Mouse (Mus musculus) c-Kit-negative CD71-positive TER-119-positive erythroid progenitor cells, embryonic 14.5 days (primary cell): ENCODE results near the gene Aifm3.

Experiments
- DNase-seq: peaks from one replicate; pipeline ENCODE4 v3.0.0-alpha.2; 2013; ENCODE audit warnings: low read depth, low spot score

The Aifm3 gene

DNA sequence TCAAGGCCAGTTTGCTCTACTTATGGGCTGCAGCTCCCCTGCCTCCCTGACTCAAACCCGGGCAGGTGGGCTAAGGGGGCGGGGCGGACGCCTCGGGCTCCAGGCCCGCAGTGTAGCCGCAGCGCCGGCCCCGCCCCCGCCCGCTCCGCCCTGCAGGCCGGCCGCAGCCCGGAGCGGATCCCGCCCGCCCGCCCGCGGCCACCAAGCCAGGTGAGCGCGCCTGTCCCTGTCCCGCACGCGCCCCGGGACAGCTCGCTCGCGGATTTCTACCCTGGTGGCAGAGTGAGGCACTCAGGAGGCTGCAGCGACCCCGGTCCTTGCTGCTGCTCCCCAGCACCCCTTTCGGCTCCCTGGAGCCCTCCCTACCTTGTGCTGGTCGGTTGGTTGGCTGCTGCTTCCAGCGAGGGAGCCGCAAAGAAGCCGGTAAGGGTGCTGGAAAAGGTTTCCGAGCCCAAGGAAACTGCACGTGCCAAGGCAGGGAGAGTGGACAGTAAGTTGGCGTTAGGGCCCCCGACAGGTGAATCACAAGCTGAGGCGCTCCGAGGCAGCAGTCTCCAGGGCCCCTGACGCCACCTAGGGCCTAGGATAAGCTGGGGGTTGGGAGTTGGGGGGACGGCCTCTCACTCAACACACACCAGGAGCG, at the start of gene Aifm3:
TSS of gene Aifm3 (plus strand) at position 143 of the 643 bp plus-strand sequence.
- no peak for DNase-seq

DNA sequence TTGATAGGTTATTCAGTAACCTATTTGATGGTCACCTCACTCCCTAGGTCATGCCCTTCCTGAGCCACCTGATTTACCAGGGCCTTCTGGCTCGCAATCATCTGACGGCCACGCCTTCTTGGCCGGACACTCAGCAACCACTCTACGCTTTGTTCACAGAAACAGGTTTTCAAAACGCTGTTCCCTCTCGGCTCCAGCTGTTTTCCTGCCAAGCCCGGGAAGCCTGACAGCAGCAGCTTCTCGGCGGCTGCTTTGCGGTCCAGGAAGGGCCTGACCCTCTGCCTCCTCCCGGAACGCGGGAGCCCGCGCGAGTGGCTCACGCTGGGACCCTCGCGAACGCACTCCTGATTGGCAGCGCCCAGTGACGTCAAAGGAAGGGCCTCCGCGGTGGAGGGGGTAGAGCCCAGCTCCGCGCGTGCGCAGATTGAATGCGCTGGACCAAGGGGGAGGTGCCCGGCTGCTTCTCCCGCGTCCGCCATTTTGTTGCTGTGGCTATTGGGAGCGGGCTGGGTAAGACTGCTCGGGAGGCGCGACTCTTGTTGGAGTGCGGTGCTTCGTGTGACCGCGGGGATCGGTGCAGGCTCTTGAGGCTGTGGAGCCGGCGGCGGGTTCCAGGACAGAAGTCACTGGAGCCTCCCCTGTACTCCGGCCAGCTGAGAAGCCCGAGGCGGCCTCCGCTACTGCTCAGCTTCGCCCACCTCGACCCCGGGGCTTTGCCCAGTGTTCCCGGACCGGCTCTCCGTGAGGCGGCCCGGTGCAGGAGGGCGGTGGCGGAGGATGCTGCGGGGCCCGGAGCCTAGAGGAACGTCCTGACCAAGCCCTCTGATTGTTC, 37.7 kb upstream of the Aifm3 start, which contains the start of gene Crkl:
TSS of gene Crkl (plus strand) at position 447 of the 832 bp plus-strand sequence.
- peak; percentile 96 for DNase-seq

DNA sequence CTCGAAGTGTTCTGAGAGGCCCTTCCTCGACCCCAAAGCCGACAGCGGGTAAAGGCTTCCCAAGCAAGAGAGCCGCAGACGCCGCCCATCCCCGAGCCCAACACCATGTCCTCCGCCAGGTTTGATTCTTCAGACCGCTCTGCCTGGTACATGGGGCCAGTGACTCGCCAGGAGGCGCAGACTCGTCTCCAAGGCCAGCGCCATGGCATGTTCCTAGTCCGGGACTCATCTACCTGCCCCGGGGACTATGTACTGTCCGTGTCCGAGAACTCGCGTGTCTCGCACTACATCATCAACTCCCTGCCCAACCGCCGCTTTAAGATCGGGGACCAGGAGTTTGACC, 37.1 kb upstream of the Aifm3 start:
- peak; percentile 50 for DNase-seq

DNA sequence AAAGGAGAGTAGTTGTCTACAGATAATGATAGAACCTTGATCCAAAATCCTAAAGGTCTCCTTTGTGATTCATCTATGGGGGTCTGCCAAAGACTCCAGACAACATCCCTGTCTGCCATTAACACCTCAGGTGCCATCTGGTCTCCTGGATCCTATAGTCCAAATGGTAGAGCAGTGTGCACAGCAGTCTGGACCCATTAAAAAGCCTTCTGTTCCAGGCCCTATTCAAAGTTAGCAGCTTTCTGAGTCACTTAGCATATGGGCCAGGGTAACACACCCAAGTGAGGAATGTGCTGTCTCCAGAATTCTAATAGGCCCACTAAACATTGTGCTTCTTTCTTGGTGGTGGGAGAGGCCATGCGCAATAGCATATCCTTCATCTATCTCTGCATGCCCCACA, 32.5 kb upstream of the Aifm3 start:
- DNase-seq: no peak

DNA sequence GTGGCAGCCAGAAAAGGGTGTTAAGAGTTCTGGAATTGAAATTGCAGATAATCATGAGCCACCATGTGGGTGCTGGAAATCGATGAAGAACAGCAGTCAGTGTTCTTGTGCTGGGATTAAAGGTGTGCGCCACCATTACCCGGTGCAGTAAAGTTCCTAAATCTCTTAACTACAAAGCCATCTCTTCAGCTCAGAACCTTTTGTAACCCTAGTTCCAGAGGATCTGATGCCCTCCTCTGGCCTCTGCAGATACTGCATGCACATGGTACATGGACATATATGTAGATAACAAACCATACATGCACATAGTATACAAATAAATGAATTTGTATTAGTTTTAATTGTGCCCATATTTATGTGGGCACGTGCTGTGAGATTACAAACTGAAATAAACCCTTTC, 29.2 kb upstream of the Aifm3 start:
- no peak for DNase-seq

DNA sequence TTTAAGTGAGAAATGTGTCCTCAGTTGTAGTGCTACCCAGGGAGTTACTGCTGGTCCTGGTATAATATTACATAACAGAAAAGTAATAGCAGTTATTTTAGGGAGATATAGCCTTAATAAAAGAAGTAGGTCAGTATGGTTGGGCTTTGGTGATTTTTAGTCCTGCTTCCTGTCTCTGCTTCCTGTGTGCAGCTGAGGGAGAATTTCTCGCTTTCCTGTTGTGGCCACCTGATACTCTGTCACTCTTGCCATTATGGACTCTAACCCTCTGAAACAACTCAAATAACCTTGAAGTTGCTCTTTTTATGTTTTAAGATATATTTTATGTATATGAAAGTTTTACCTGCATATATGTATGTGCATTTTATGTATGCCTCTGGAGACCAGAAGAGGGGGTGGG, 27.8 kb upstream of the Aifm3 start:
- no peak for DNase-seq

DNA sequence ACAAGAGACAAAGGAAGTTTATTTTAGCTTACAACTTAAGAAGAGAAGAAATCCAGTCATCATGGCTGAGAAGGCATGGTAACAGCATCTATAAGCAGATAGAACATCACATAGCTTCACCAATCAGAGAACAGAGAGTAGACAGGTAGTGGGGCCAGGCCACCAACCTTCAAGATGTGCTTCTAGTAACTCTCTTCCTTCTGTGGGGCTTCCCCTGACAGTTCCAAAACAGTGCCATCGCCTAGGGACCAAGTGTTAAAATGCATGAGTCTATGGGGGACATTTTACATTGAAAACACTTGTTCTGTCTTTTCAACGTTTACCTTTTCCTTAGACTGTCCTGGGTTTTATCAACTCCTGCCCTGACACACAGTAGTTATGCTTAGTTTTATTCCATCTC, 26.2 kb upstream of the Aifm3 start:
- no peak for DNase-seq

DNA sequence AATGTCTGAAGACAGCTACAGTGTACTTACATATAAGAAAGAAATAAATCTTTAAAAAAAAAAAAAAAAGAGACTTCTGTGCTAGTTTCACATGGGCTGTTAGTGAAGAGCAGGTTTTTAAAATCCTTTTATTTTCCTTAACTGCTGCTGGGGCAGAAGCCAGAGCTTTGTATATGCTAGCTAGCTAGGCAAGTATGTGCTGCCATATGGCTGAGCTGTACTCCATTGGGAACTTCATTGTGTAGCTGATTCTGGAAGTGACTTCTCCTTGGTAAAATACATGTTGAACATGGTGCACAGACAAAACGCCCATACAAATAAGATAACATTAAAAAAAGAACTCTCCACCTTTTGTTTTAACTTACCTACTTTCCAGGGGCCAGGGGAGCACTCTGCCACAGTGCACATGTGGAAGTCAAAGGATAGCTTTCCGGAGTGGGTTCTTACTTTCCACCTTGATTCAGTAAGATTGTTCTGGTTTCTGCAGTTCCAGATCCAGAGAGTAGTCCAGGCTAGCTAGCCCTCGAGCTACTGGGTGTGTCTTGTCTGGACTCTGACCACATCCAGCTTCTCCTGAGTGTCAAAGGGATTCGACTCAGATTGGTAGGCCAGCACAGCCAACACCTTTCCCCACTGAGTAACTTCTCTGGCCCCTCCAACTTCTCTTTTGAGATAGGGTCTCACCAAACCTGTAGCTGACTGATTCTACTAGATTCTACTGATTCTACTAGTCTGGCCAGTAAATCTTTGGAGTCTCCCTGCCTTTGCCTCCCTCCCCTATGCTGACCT, 22.3 kb upstream of the Aifm3 start:
- no peak for DNase-seq

DNA sequence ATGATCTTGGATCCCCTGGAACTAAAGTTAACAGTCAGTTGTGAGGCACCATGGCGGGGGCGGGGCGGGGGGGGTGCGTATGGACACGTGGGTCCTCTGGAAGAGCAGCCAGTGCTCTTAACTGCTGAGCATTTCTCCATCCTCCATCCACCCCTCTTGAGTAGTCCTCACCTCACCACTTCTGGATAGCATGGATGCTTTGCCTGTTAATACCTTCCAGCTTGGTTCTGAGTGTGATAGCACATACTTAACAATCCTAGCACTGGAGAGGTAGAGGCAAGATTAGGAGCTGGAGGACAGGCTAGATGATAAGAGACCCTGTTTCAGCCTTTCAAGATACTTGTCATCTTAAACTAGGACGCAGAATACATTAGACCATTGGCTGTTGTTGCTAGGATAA, 16.9 kb upstream of the Aifm3 start:
- DNase-seq: no peak

DNA sequence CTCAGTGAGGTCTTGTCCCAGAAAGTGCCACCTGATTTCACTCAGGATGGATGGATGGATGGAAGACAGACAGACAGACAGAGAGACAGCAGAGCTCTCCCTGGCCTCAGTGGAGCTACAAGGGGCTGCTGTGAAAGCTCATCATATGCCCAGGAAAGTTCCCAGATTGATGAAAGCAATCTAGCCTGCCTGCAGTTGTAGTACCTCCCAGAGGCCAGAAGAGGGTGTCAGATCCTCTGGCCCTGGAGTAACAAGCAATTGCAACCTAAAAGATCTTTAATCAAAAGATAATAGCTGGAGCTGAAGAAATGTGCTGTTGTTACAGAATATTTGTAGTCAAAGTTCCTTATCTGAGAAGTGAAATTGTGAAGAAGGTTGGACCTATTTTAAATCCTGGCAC, 15.3 kb upstream of the Aifm3 start:
- no peak for DNase-seq

DNA sequence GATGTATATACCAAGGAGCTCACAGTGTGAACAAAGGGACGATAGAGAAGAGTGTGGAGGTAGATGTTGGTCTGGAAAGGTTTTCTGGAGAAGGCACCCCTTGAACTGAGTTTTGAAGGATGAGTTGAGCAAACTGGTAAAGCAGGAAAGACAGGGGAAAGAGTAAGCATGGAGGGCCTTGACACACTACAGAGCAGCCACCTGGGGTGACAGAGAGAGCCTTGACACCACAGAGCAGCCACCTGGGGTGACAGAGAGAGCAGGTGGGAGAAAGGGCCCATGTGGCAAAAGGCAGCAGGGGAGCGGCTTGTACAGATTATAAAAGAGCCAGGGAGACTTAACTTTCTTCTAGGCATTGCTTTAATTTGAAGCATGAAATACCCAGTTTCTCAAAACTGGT, 14.7 kb upstream of the Aifm3 start:
- no peak for DNase-seq

DNA sequence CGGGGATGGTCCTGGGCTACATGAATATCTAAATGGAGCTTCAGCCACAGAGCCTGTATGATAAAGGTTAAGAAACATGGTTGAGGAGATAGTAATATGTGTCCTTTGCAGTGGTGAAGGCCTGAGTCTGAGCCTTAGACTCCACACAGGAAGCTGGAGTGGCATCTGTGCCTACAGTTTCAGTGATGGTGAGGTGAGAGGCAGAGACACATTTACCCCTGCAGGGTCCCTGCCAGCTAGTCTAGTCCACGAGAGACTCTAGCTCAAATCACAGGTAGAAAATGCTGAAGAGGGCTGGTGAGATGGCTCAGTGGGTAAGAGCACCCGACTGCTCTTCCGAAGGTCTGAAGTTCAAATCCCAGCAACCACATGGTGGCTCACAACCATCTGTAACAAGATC, 14.1 kb upstream of the Aifm3 start:
- no peak for DNase-seq

DNA sequence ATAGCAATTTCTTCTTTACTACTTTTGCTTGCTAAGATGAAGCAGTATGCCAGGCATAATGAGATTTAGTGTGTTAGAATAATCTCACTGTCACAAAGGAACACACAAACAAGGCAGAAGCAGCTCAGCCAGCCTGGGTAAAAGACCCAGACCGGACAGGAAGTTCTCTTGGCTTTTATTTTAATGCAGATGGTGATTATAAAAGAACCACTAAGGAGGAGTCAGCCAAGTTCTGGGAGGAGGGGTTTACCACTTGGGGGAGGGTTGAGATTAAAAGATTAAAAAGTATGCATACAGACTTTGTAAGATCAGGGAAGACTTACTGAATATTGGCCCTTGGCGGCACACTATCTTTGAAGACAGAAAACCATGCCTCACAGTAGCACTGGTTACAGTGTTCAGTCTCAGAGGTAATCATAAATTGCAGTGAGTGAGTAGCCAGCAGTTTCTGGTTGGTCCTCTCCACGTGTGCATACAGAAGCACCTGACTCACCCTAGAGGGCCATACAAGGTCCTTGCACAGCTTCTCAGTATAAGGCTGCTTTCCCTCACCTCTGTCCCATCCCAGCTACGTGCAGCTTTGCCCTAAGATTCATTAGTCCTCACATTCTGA, 11.0 kb upstream of the Aifm3 start:
- DNase-seq: no peak

DNA sequence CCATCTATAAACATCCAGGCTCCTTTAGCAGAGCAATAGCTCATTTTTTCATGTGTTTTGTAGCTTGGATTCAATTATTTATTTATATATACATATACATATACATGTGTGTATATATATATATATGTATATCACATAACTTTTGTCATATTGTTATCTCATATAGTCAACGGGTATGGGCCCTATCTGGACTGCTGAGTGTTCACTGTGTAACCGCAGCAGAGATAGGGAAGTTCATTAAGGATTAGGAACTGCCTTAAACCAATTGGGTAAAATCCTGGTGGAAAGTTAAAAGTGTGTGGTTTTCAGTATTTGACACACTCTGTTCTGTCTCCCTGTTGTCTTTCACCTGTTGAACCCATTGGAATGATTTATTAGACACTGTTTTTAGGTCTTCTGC, 7.9 kb upstream of the Aifm3 start:
- DNase-seq: no peak

DNA sequence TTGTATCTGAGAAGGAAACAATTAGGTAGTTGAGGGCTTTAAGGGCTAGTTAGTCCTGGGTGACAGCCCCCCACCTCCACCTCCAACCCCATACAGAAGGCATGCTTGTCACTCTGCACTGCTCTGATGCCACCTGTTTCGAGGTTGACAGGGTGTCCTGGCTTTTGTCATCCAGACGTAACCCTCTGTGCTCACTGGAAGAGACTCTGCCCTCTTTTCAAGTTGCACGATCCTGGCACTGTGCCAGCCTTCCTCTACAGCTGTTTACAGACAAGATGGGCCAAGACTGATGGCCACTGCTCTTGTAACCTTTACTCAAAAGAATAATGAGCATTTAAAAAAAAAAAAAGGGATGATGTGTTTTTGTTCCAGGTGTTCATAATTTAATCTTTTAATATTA, 2.9 kb upstream of the Aifm3 start:
- no peak for DNase-seq

DNA sequence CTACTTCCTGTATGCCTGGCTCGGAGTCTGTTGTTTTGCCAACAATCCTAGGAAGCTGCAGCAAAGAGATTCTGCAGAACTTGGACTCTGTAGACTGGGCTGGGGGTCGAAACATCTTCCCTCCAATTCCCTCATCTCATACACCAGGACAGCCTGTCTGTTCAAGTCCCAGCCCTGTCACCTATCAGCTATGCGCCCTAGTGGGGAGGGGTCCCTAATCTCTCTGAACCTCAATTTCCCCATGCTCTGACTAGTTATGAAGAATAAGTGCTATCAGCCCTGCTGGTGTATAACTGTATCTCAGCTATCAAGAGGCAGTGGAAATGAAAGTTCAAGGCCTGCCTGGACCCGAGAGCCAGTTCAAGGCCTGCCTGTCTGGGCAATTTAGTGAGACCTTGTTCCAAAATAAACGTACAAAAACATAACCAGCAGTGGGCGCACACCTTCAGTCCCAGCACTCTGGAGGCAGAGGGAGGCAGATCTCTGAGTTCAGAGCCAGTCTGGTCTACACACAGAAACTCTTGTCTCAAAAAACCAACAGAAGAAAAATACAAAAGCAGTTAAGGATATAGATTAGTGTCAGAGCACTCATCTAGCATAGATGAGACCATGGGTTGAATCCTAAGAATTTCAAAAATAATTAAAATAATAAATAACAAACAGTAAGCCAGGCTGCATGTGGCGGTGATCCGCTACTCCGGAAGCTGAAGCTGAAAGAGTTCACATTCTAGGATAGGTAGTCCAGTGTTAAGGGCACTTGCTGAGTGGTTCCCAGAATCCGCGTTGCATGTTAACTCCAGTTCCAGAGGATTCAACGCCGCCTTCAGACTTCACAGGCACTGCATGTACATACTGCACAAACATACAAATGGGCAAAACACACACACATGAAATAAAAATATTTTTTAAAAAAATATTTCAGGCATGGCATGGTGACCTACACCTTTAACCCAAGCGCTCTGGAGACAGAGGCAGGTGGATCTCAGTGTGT, 638 bp upstream of the Aifm3 start:
- no peak for DNase-seq

DNA sequence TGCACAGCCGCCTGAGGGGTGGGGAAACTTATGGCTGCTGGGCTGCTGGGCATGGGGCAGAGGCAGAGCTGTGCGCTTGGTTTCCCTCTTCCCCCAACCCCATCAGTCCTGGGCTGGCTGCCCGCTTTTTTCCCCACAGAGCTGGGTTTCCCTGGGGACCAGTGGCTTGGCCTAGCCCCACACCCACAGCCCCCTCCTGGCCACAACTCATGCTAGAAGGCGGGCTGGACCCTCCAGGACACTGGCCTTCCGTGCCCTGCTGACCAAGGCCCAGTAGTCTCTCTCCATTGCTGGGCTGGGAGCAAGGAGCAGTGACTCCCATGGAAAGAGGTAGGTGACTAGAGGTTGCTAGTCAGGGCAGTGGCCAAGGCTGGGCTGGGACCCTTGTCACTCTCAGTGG, 1.7 kb downstream of the Aifm3 start:
- no peak for DNase-seq

DNA sequence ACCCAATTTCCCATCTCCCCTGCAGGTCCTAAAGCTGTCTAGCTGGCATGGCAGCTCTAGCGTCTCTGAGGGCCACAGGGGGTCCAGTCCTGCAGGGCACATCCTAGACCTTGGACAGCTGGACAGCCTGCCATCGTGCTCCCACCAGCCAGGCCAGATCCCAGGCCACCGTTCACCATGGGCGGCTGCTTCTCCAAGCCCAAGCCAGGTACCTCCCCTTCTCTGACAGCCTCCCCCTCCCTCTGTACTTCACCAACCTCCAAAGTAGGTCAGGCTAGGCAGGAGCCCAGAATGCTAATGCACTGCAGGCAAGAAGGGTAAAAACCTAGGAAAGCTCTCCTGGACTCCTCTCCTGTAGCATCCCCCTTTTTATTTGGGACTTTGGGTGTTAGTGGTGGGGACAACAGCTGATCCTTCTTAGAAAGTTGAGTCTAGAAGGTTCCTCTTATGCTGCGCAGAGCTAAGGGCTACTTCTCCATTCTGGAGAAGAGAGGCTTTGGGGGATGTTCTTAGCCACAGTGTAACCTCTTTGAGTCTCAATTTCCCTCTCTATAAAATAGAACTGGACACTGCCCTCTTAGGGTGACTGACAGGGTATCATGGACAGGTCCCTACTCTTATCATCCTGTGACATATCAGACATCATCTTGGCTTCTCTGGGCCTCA, 2.6 kb downstream of the Aifm3 start:
- no peak for DNase-seq

DNA sequence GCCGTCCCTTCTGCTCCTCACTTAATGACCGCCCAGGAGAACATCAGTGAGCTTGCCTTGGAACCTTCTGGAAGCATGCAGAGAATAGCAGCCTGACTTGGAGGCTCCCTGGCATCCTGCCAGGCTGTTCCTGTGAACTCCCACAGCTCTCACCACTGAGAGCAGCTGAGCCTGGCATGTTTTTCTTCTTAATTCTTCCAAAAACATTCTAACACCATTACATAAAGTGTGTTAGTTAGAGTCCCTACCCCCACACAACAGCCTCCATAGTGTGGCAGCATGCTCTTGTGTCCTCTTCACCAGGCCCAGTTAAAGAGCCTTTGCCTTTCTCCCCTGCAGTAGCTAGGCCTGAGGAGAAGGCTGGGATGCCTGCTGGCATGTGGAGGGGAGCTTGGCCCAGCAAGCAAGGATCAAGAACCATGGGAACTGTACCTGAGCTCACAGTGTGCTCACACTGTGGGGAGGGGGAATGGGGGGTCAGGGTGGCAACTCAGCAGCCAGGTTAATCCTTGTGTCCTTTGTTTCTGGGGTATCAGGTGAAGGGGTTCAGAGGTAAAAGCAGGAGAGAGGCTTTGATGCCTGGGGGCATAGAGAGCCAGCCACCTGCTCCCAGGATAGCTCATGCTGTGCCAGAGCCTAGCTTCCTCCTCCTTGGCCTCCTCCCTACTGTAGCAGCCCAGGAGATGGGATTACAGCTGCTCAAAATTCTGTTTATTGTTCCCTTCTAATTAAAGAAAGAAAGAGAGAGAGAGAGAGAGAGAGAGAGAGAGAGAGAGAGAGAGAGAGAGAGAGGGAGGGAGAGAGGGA, 7.3 kb downstream of the Aifm3 start:
- no peak for DNase-seq
